Mouse (Mus musculus) layer of hippocampus, adult 8-10 months (tissue): Measurements from ENCODE around the gene Aldh9a1. TPM values are rescaled to one million over a fixed set of nuclear protein-coding genes. Genes with fewer than 3 reads are reported as not detected.

Source experiments
- DNase-seq, 2 experiments: peaks; one replicate each; pipeline ENCODE4 v3.0.0; 2022; ENCODE audit warnings: low spot score in 2 of 2
- total RNA-seq, 4 experiments: library from RNA; stranded (reverse); gene quantifications; 2 replicates each; pipeline ENCODE4 v1.2.4; 2022

The Aldh9a1 gene
- total RNA-seq, 4 experiments from 2014 or later = 26.6 to 33.8 (median 32.2) TPM

- no peak for DNase-seq
These were observed 1.0 kb downstream of the Aldh9a1 start for GRCm38 (mm10) chr1:167350597-167351415.

DNA sequence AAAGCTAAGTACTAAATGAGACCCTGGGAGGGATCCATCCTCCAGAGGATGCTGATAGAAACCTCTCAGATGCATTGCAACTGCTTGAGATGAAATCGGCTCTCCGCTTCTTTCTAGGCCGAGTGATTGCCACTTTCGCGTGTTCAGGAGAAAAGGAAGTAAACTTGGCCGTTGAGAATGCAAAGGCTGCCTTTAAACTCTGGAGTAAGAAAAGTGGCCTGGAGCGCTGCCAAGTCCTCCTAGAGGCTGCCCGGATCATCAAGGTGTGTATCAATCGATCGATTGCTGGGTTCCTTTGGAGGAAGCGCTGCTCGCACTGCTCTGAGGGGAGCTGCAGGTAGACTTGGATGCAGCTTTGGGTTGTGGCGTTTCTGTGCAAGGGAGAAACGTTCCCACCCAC is 2.6 kb downstream of the Aldh9a1 start:
- no peak for DNase-seq

DNA sequence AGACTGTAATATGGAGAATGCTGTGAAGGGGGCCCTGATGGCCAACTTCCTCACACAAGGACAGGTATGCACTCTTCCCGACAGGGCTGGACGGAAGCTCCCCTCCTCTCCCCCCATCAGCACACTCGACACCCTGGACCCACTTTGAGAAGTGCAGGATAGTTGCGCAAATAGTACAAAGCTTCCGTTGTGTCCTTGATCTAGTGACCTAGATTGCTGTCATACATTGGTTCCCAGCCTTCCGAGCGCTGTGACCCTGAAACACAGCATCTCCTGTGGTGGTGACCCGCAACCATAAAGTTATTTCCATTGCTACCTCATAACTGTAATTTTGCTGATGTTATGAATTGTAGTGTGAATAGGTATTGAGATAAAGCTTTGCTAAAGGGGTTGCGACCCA is 7.6 kb downstream of the Aldh9a1 start:
- no peak for DNase-seq

- DNase-seq = no peak
These were observed 8.9 kb downstream of the Aldh9a1 start for GRCm38 (mm10) chr1:167358731-167359130.

DNA sequence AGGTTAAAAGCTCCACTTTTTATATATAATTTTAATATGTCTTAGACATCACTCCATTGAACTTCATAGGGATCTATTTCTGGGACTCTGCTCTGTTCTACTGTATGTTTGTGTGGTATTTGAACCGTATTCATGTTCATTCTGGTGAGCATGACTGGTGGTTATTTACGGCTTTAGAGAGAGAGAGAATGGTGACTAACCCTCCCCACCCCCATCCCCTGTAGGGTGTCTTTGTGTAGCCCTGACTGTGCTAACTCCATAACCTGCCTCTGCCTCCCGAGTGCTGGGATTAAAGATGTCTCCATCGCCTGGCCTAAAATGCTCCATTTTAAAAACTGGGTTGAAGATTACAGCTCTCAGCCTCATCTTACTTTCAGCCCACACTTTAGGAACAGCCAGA is 10.5 kb downstream of the Aldh9a1 start:
- no peak for DNase-seq

DNA sequence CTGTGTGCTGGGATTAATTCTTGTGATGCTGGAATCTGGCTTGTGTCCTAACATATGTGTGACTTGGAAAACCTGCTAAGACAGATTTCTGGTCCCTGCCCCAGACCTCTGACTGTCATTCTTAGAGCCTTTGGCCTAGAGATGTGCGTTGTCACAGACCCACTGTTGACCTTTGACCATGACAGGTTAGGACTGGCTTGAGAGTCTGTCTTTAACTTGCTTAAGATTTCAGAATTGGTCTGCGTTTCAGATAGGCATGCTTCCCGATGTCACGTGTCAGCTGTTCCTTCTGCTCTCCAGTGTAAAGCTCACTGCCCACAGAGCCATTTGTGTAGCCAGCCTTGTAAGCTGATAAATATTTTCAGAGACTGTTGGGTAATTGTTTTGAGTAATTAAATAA is 13.0 kb downstream of the Aldh9a1 start:
- no peak for DNase-seq

DNA sequence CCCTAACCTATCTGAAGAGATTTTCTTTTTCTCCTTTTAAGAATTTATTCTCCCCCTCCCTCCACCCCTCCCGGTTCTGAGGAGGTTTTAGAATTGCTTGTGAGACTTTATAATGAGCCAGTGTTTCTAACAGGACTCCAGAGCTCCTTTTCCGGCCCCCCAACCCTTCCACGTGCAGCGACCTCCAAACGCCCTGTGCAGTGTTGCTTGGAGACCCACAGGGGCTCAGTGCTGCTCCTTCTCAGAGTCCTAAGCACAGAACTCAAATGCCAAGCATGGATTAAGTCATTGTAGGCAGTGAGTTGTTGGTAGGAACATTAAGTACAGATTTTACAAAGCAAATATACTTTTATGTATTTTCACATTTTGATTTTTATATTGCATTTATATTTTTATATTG is 13.5 kb downstream of the Aldh9a1 start:
- no peak for DNase-seq

- no peak for DNase-seq
These were observed 16.0 kb downstream of the Aldh9a1 start for GRCm38 (mm10) chr1:167365808-167366207.

DNA sequence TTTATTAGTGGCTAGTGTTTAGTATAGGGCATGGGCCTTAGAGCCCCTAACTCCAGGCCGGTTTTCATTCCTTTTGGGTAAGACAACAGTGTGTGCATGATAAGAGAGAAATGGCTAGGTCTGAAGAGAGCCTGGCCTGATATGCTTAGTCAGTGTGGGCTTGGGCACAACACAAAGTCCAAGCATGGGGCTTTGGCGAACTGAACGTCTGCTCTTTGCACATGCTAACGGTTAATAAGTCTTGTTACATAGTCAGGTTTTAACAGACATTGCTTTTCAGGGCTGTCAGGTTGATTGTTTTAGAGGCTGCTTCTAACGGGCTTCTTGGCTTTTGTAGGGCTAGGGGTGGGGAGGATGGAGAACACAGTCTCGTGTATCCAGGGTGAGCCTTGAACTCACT is 16.8 kb downstream of the Aldh9a1 start:
- no peak for DNase-seq

- DNase-seq = no peak
These were observed 18.2 kb downstream of the Aldh9a1 start for GRCm38 (mm10) chr1:167368018-167368417.

DNA sequence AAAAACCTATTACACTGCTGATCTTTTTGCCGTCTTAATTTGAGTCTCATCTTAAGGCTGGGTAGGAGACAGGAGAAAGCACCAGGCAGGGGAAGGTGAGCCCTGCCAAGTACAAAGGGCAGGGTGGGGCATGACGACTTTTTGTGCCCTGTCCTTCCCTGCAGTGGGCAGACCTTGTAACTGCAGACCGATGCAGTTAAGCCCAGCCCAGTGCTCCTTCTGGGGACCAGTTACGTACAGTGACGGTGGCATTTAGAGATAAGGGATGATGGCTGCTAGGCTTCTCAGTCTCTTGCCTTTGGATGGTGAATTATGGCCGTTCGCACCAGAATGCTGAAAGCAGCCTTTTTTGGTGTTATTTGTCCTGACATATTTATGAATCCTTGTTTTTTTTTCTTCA is 18.7 kb downstream of the Aldh9a1 start:
- DNase-seq = no peak

GRCm38 (mm10) chr1:167369905-167370304 is 20.1 kb downstream of the Aldh9a1 start:
- DNase-seq = peak; percentile 72 to 90

DNA sequence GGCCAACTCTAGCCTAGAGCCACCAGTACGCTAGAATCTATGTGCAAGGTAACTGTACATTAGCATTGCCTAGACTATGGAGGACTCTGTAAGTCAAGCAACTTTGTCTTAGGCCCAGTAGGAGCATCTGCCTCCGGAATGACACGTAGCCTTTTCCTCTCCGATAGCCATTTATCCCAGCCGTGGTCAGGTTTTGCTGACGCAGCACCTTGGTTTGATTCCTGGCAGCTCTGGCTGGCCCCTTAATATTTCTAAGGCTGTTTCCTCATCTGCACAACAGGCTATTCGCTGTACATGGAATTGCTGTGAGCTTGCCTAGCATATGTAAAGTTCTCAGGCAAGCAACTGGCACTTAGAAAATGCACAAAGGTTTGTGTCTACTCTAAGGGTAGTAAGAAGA is 22.9 kb downstream of the Aldh9a1 start:
- no peak for DNase-seq

GRCm38 (mm10) chr1:167374003-167374784 is 24.4 kb downstream of the Aldh9a1 start:
- no peak for DNase-seq

DNA sequence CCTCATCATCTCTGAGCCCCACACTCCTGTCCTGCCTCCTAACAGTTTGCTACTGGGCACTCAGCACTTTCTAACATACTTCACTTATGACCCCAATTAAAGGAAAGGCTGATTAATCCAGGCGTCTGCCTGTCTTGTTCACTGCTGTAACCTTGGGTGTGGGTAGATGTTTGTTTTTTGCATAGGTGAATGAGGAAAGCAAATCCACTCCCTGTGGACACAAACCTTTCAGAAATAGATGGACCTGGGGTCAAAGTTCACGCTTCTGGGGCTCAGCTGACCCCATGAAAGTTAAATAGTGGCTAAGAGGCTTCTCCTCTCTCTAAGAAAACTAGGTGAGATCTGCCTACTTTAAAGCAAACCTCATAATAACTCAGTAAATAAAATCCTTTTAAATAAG is 25.2 kb downstream of the Aldh9a1 start:
- no peak for DNase-seq

DNA sequence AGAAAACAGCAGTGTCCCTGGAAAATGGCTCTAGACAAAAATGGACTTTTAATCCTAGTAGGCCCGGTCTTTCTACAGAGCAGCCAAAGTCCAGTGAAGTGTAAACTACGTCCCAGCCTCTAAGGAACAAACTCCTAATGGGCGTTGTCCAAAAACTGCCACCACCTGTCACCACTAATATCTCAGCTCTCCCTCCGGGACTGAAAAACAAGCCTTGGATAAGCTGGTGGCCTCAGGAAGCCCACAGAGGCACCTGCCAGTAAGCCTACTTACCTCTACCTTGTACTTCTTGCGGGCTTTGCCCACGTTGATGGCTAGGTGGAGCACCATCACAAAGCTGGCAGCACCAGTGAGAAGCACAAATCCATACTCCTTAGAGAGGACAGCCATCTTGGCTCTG is 28.2 kb downstream of the Aldh9a1 start:
- no peak for DNase-seq

- DNase-seq = no peak
These were observed 30.0 kb downstream of the Aldh9a1 start for GRCm38 (mm10) chr1:167379751-167380150.

GRCm38 (mm10) chr1:167380223-167380622 is 30.4 kb downstream of the Aldh9a1 start:
- no peak for DNase-seq

GRCm38 (mm10) chr1:167381050-167382015 is 31.5 kb downstream of the Aldh9a1 start:
- no peak for DNase-seq

GRCm38 (mm10) chr1:167382316-167382715 is 32.5 kb downstream of the Aldh9a1 start:
- DNase-seq = no peak

GRCm38 (mm10) chr1:167382763-167383162 is 33.0 kb downstream of the Aldh9a1 start:
- DNase-seq = no peak

- DNase-seq = no peak
These were observed 33.4 kb downstream of the Aldh9a1 start for GRCm38 (mm10) chr1:167383178-167383577.
